Mouse (Mus musculus) G1E (cell line): Measurements from ENCODE around the gene Pawr.

Experiments
- CTCF ChIP-seq: IDR thresholded peaks from 2 replicates; pipeline ENCODE4 v1.5.1; 2012; ENCODE audit warnings: low read depth, low read length, inconsistent platforms, mixed read lengths
- GATA1 ChIP-seq: IDR thresholded peaks from 2 replicates; pipeline ENCODE4 v1.6.1; 2012; ENCODE audit warnings: borderline replicate concordance, low read length, inconsistent platforms, mixed read lengths

DNA sequence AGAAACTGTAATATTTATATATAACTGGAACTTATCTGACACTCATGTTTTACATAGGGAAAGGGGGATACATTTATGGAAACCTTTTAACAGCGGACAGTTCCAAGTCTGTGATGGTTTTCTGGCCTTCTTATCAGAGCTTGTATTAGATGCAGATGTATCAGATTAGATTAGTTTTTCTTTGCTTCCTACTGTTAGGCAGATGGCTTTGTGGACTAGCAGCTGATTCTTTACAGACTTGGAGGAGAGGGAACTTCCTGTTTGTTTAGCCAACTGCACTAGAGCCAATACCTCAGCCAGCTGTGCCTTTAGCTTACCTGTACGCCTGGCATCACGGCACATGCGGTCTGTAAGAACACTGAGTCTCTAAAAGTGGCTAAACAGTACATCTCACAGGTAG, 8.0 kb downstream of the Pawr start:
- TF ChIP-seq GATA1 (no peak), CTCF (no peak)
